Mouse (Mus musculus): ENCODE measurements at regions not wholly inside any gene's neighbourhood (a gene's known extent, or its start where the extent isn't known, plus 50 kb on each side); places are given as distances from the start of the nearest gene placed in this dataset.
"Not testable (repeated sequence)": the region's sequence is repeated elsewhere in the genome, so short reads cannot be mapped to it uniquely, and the experiment has no call there.

GRCm38 (mm10) chr2:181930037-181930436, 60.9 kb upstream of the Gm14496 start:
- TF ChIP-seq EP300 (IDR thresholded peaks at IDR 0.05; ENCODE audit: low read depth) (no peak), CTCF (IDR thresholded peaks at IDR 0.05; ENCODE audit: low read depth) (no peak)
- DNase-seq (ENCODE audit: low spot score) = no peak
- H3K27me3 ChIP-seq (ENCODE audit: control insufficient read depth, insufficient read depth, low read length) = no peaks in the 10 kb centered on the region
- H3K9ac ChIP-seq (replicated peaks; ENCODE audit: low read depth, low read length) = no peak overlapping the region
- no peak overlapping the region for H3K4me2 ChIP-seq (ENCODE audit: low read depth, low read length)
- no peak overlapping the region for H3K27ac ChIP-seq (ENCODE audit: low read depth)
- no peak overlapping the region for H3K4me3 ChIP-seq (ENCODE audit: low read depth, low read length)
- no peaks in the 10 kb centered on the region for H3K4me1 ChIP-seq (ENCODE audit: control insufficient read depth, insufficient read depth)
- H3K9me3 ChIP-seq (replicated peaks; ENCODE audit: control insufficient read depth, low read length) = no peaks in the 10 kb centered on the region
- no peaks in the 10 kb centered on the region for H3K36me3 ChIP-seq (replicated peaks; ENCODE audit: control insufficient read depth, insufficient read depth, low read length)
- 76% methylated on average over 5 of the region's 5 CpGs for WGBS
- no peak for ATAC-seq (ENCODE audit: insufficient read depth, low read depth)

GRCm38 (mm10) chr2:181930538-181930937, 60.4 kb upstream of the Gm14496 start:
- H3K9me3 ChIP-seq (replicated peaks; ENCODE audit: control insufficient read depth, low read length); DNase-seq (ENCODE audit: low spot score); H3K36me3 ChIP-seq (replicated peaks; ENCODE audit: control insufficient read depth, insufficient read depth, low read length); H3K4me1 ChIP-seq (ENCODE audit: control insufficient read depth, insufficient read depth); ATAC-seq (ENCODE audit: insufficient read depth, low read depth); H3K4me3 ChIP-seq (ENCODE audit: low read depth, low read length); H3K27ac ChIP-seq (ENCODE audit: low read depth); H3K27me3 ChIP-seq (ENCODE audit: control insufficient read depth, insufficient read depth, low read length); H3K9ac ChIP-seq (replicated peaks; ENCODE audit: low read depth, low read length); H3K4me2 ChIP-seq (ENCODE audit: low read depth, low read length): not testable (repeated sequence)
- WGBS = 89% methylated on average over 4 of the region's 4 CpGs

GRCm38 (mm10) chr2:181931077-181931815, 59.7 kb upstream of the Gm14496 start:
- WGBS = 66% methylated on average over 3 of the region's 3 CpGs
- ATAC-seq (ENCODE audit: insufficient read depth, low read depth) (peak; percentile 57; the same call in 1 of the 2 replicates), DNase-seq (ENCODE audit: low spot score) (peak; percentile 78)

GRCm38 (mm10) chr2:181931918-181932605, 58.9 kb upstream of the Gm14496 start:
- Histone ChIP-seq H3K4me1 (ENCODE audit: control insufficient read depth, insufficient read depth) (no peaks in the 10 kb centered on the region), H3K36me3 (replicated peaks; ENCODE audit: control insufficient read depth, insufficient read depth, low read length) (no peaks in the 10 kb centered on the region), H3K9me3 (replicated peaks; ENCODE audit: control insufficient read depth, low read length) (no peaks in the 10 kb centered on the region), H3K27me3 (ENCODE audit: control insufficient read depth, insufficient read depth, low read length) (no peaks in the 10 kb centered on the region), H3K4me3 (ENCODE audit: low read depth, low read length) (no peak overlapping the region), H3K27ac (ENCODE audit: low read depth) (no peak overlapping the region), H3K4me2 (ENCODE audit: low read depth, low read length) (no peak overlapping the region), H3K9ac (replicated peaks; ENCODE audit: low read depth, low read length) (no peak overlapping the region)
- ATAC-seq (ENCODE audit: insufficient read depth, low read depth) = no peak
- DNase-seq (ENCODE audit: low spot score) = peak; percentile 81
- TF ChIP-seq EP300 (IDR thresholded peaks at IDR 0.05; ENCODE audit: low read depth) (no peak), CTCF (IDR thresholded peaks at IDR 0.05; ENCODE audit: low read depth) (no peak)
- 78% methylated on average over 2 of the region's 2 CpGs for WGBS

More at GRCm38 (mm10) chr2:181931077-181931815, 59.7 kb upstream of the Gm14496 start:
- H3K4me1 ChIP-seq (ENCODE audit: control insufficient read depth, insufficient read depth); H3K4me3 ChIP-seq (ENCODE audit: low read depth, low read length); H3K36me3 ChIP-seq (replicated peaks; ENCODE audit: control insufficient read depth, insufficient read depth, low read length); H3K27me3 ChIP-seq (ENCODE audit: control insufficient read depth, insufficient read depth, low read length); H3K9me3 ChIP-seq (replicated peaks; ENCODE audit: control insufficient read depth, low read length); H3K4me2 ChIP-seq (ENCODE audit: low read depth, low read length); H3K27ac ChIP-seq (ENCODE audit: low read depth); H3K9ac ChIP-seq (replicated peaks; ENCODE audit: low read depth, low read length): not testable (repeated sequence)
